Mouse (Mus musculus): ENCODE data around the gene Clpp. TPM values are rescaled to one million over a fixed set of nuclear protein-coding genes. Genes with fewer than 3 reads are reported as not detected.

Clpp gene
- 10 to 100 TPM; 36.9 to 38.3 TPM for total RNA-seq (2021)
- long read RNA-seq, experiment 1, transcript Clpp-201 (6 exons, 983 nt): major isoform, 46 of 50 reads
- long read RNA-seq, experiment 1, partial matches to known transcripts: 2 of 50 reads
- long read RNA-seq, experiment 1, other reads (novel, unspliced or antisense): 2 of 50 reads
- long read RNA-seq, experiment 2, transcript Clpp-201 (6 exons, 983 nt): major isoform, 41 of 42 reads
- long read RNA-seq, experiment 2, partial matches to known transcripts: 0 of 42 reads
- long read RNA-seq, experiment 2, other reads (novel, unspliced or antisense): 1 of 42 reads

- peak; percentile 97 for DNase-seq (ENCODE audit: low spot score)
Measured at GRCm38 (mm10) chr17:56990115-56990746, at the start of gene Clpp. Clpp (plus strand) TSS chr17:56990305.

GRCm38 (mm10) chr17:56950915-56951314 lies 39.2 kb upstream of the Clpp start:
- peak; percentile 69 for DNase-seq (ENCODE audit: low spot score)

DNA sequence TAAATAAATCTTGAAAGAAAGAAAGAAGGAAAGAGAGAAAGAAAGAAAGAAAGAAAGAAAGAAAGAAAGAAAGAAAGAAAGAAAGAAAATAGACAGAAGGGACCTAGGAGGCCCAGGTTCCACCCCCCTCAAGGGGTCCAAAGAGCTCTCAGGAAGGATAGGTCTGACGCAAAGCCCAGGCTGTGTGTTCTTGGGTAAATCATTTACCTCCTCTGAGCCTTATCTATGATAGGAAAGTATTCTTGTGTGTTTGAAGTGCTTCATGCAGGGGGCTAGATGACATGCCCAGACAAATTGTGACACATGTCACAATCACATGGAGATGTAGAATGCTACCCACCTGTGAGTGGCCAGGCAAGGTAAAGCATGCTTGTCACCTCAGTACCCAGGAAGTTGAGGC lies 37.5 kb upstream of the Clpp start:
- DNase-seq (ENCODE audit: low spot score): no peak

GRCm38 (mm10) chr17:56954871-56955270 lies 35.2 kb upstream of the Clpp start:
- DNase-seq (ENCODE audit: low spot score): no peak

DNA sequence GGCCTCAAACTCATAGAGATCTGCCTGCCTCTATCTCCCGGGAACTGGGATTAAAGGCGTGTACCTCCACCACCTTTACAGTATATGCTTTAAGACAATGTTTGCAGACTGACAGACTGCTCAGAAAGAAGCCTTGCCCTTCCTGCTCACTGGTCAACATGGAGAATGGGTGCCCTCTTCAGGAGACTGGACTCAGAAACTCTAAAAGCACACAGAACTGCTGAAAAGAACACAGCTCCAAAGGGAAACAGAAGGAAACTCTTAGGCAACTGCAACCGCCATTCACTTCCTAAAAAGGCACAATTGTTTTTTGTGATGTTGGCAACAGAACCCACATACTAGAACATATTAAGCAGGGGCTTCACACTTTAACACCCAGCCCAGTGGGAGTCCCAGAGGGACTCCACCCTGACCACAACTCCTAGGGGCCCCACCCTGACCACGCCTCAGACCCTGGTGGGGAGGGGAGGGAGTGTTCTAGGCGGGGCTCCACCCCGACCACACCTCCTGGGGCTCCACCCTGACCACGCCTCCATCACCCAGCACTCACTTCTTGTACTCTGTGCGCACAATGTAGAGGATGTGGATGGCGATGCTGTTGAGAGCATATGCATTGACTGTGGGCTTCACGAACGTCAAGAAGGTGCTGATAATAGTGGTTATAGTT lies 32.2 kb upstream of the Clpp start:
- no peak for DNase-seq (ENCODE audit: low spot score)

GRCm38 (mm10) chr17:56958667-56959066 lies 31.4 kb upstream of the Clpp start:
- no peak for DNase-seq (ENCODE audit: low spot score)

DNA sequence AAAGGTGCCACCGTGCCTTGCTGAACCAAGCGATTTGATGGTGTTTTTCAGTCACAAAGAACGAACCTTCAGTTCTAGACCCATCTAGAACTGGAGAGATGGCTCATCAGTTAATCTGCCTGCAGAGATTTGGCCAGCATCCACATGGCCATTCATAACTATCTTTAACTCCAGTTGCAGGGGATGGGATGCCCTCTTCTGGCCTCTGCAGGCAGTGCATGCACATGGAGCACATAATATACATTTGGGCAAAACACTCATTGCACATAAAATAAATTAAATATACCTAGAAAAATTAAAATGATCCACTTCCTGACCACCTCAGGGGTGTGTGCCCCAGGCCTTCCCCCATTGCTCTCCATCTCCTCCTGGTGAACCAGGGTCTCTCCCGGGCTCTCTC lies 28.2 kb upstream of the Clpp start:
- no peak for DNase-seq (ENCODE audit: low spot score)

DNA sequence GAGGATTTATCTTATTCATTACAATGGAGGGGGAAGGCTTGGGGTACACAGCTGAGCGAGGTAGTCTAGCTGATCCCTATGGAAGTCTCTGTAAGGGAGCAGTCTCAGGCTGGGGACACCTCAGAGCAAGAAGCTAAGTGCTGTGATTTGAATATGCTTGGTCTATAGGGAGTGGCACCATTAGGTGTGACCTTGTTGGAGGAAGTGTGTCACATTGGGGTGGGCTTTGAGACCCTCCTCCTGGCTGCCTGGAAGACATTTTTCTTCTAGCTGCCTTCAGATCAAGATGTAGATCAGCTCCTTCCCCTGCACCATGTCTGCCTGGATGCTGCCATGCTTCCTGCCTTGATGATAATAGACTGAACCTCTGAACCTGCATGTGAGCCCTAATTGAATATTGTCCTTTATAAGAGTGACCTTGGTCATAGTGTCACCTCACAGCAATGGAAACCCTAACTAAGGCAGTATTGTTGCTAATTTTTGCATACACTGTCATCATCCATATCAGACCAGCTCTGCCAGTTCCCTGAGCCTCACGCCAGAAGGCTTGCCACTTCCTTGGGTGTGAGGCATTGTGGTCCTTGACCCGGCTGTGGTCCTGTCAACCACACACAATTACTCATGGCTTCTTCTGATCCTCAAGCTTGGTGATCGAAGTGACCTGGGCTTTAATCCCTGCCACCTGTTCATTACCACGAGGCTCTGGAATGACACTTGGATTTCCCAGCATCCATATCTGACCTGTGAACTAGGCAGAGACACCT lies 27.3 kb upstream of the Clpp start:
- no peak for DNase-seq (ENCODE audit: low spot score)

GRCm38 (mm10) chr17:56963646-56964045 lies 26.5 kb upstream of the Clpp start:
- DNase-seq (ENCODE audit: low spot score): no peak

DNA sequence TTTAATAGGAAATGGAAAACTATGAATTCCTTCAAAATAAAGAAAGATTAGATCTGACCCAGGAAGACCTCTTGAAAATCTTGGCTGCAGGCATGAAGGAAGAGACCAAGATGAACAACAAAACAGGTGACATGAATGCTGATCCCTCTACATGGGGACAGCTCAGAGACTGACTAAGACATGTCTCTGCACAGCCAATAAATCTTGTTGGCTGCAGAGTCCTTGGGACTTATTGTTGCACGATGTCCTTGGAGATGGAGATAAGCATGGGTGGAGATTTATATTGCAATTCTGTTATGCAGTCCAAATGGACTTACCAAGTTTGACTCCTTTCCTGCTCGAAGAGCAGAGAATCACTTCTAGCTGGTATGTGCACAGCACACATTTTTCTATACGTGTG lies 20.8 kb upstream of the Clpp start:
- no peak for DNase-seq (ENCODE audit: low spot score)

DNA sequence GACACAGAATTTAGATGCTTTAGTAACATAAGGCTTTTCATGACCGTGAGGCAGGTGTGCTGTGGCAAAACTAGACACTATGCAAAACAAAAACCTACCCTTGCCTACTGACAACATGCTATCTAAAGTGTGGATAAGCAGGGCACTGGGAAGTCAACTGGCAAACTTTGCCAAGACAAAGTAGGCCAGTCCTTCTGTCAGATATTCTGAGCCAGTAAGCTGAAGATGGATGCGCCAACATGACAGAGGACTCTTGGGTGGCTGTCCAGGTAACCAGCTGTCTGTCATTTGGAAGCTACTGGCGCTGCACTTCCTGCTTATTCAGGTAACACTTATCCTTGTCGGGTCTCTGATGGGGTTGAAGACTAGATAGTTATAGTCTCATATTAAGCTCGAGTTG lies 20.0 kb upstream of the Clpp start:
- no peak for DNase-seq (ENCODE audit: low spot score)

DNA sequence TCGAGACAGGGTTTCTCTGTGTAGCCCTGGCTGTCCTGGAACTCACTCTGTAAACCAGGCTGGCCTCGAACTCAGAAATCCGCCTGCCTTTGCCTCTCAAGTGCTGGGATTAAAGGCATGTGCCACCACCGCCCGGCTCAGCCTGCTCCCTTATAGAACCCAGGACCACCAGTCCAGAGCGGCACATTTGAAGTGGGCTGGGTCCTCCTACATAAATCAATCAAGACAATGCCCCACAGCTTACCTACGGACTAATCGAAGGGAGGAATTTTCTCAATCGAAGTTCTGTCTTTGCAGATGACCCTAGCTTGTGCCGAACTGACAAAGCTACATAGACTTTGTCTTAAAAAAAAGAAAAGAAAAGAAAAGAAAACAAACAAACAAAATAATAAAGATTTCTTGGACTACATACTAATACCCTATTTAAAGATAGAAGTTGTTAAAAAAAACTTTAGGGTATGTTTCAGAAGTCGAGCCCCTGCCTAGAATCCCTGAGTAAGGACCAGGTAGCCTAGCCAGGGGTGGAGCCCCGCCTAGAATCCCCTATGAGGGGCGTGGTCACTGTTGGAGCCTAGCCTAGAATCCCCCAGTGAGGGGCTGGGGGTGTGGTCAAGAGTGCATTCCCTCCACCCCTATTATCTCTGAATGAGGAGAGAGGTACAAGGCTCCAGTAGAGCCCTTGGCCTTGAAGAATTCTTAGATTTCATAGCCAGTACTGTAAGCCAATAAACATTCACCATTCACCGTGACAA lies 16.0 kb upstream of the Clpp start:
- no peak for DNase-seq (ENCODE audit: low spot score)

GRCm38 (mm10) chr17:56974708-56975240 lies 15.3 kb upstream of the Clpp start:
- no peak for DNase-seq (ENCODE audit: low spot score)

GRCm38 (mm10) chr17:56975391-56975790 lies 14.7 kb upstream of the Clpp start:
- DNase-seq (ENCODE audit: low spot score): no peak

GRCm38 (mm10) chr17:56976531-56977390 lies 13.3 kb upstream of the Clpp start:
- DNase-seq (ENCODE audit: low spot score): no peak

- no peak for DNase-seq (ENCODE audit: low spot score)
Measured at GRCm38 (mm10) chr17:56979524-56979923, 10.6 kb upstream of the Clpp start.

GRCm38 (mm10) chr17:56981049-56981448 lies 9.1 kb upstream of the Clpp start:
- DNase-seq (ENCODE audit: low spot score): no peak

DNA sequence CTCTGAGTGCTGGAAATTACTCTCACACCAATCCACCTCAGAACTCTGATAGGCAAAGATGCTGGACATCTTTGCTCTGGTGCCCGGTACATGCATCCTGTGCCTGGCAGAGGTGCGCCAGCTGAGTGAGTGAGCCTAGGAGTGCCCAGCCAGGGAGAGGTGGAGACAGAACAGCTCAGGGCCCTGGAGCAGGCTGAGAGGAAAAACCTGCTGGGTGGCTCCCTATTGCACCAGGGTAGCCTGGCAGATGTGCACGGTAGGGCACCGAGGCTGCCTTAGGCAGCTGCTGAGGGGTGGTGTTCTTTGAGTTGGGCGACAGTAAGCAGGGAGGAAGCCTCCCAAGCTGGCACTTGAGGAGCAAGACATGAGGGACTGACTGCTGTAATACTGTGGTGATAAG lies 8.1 kb upstream of the Clpp start, which contains the start of gene Acer1:
TSS of gene Acer1 (minus strand) at position 114 of the 400 bp plus-strand sequence.
- DNase-seq (ENCODE audit: low spot score): no peak

GRCm38 (mm10) chr17:56984886-56985285 lies 5.2 kb upstream of the Clpp start:
- DNase-seq (ENCODE audit: low spot score): no peak

GRCm38 (mm10) chr17:56985656-56986055 lies 4.4 kb upstream of the Clpp start:
- DNase-seq (ENCODE audit: low spot score): no peak
